Mouse (Mus musculus) megakaryocyte, embryonic 14.5 days (primary cell): ENCODE results near the gene Alox5.

Experiments
- FLI1 ChIP-seq: IDR thresholded peaks from 2 replicates; pipeline ENCODE4 v1.6.1; 2012; ENCODE audit warnings: low read length, inconsistent platforms, mixed read lengths
- GATA1 ChIP-seq: IDR thresholded peaks from 3 replicates; pipeline ENCODE4 v1.6.1; 2012; ENCODE audit warnings: mixed read lengths, low read length, inconsistent platforms, borderline replicate concordance

DNA sequence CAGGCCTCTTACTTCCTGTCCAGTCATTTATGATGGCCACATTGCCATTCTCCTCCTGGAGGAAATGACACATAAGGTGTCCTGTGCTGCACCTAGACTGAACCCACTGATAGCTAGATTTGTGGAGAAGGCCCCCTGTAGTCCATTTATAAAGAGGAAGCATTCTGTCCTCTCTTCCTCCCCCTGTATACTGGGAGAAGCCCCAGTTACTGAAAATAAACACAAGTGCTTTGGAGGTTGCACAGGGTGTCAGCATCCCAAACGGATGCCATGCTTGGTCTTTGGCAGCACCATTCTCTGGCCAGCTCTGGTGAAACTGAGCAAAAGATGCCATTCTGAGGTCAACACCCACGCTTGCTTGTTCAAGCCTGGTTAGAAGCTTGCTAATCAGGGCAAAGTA is 1.7 kb downstream of the Alox5 start:
- TF ChIP-seq GATA1 (no peak), FLI1 (no peak)
